Mouse (Mus musculus) lung, adult 2 months (tissue): ENCODE measurements around the gene Als2cl. TPM values are rescaled to one million over a fixed set of nuclear protein-coding genes. Genes with fewer than 3 reads are reported as not detected.
A peak's percentile ranks its signal among the peaks of the same experiment; 100 is the strongest.

Source experiments
- DNase-seq: peaks from one replicate; pipeline ENCODE4 v3.0.0; 2022
- H3K4me1 ChIP-seq: fragments of 200-500 bp; 2 replicates; pipeline ENCODE4 v1.6.1; 2011; ENCODE audit warnings: low read length; ENCODE audit not compliant: control insufficient read depth, insufficient read depth
- H3K4me3 ChIP-seq: fragments of 200-500 bp; replicated peaks from 2 replicates; pipeline ENCODE3; 2011; ENCODE audit warnings: low read depth, mild to moderate bottlenecking, control low read depth, low read length; ENCODE audit errors: extremely low read depth
- CTCF ChIP-seq: fragments of 200-500 bp; IDR thresholded peaks from 2 replicates; pipeline ENCODE4 v1.5.1; 2011; ENCODE audit warnings: mild to moderate bottlenecking, low read length, control low read depth; ENCODE audit not compliant: insufficient read depth
- POLR2A ChIP-seq: fragments of 200-500 bp; IDR thresholded peaks from 2 replicates; pipeline ENCODE4 v1.6.1; 2011; ENCODE audit warnings: low read depth, mild to moderate bottlenecking, control low read depth, low read length, borderline replicate concordance; ENCODE audit errors: extremely low read depth
- WGBS: fragments of 180-500 bp; shearing (Covaris S2); methylation state at CpG from one replicate; pipeline ENCODE4 v1.1.7; 2018; 5-methylcytosine and 5-hydroxymethylcytosine counted together
- polyA plus RNA-seq: library from polyadenylated mRNA; depleted of rRNA; stranded (reverse); fragments of >200 nt; gene quantifications from 2 replicates; pipeline ENCODE4 v1.2.3, GENCODE M21; 2012

Gene Als2cl
- polyA plus RNA-seq, 1 experiment, result 120 TPM

GRCm38 (mm10) chr9:110877888-110878287 is 1.8 kb upstream of the Als2cl start:
- H3K4me1 ChIP-seq, result peaks cover 4% of the 10 kb centered on the region
- peak; percentile 40 for DNase-seq
- no peak overlapping the region for H3K4me3 ChIP-seq
- WGBS, result 67% methylated on average over 5 of the region's 5 CpGs
- TF ChIP-seq POLR2A (no peak), CTCF (no peak)

DNA sequence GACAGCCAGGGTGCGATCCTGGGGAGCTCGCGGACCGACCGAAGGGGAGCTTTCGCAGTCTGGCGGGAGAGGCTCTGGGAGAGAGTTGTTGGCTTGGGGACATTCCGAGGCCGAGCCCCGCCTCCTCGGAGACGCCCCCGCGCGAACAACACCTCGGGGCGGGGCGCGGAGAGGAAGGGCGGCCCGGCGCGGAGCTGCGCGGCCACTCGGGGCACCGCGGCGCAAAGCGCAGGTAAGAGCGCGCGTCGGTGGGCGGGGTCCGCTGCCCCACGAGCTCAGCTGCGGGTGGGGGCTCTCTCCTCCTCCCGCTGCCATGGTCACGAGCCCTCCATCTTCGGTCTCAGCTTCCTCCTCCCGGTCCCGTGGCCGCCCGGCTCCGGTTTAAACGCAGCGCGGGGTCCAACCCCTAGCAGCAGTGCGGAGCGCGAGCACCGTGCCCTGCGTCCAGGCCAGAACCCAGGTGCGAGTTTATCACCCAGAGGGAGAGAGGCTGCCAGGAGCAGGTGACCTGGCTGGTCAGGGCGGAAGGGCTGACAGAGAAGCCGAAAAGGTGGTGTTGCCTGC is 410 bp downstream of the Als2cl start, which contains the start of gene Tmie:
Gene Tmie, minus strand, starts transcription at position 116 of the 564 bp plus-strand sequence.
- under 1% methylated on average over 57 of the region's 57 CpGs for WGBS
- Histone ChIP-seq H3K4me1 (peaks cover 4% of the 10 kb centered on the region), H3K4me3 (peak within 1 kb of the TSS; percentile 91)
- TF ChIP-seq POLR2A (peak; percentile 88; the same call in 1 of the 2 replicates), CTCF (no peak)
- peak; percentile 84 for DNase-seq

- Histone ChIP-seq H3K4me1 (peaks cover 4% of the 10 kb centered on the region), H3K4me3 (peak overlapping the region; percentile 91)
- no peak for TF ChIP-seq CTCF
- TF ChIP-seq POLR2A, result no peak; the same call in 1 of the 2 replicates
- WGBS, result 34% methylated on average over 4 of the region's 4 CpGs
- DNase-seq, result peak; percentile 62
These were observed 1.1 kb downstream of the Als2cl start for GRCm38 (mm10) chr9:110880772-110881171.

GRCm38 (mm10) chr9:110881953-110882352 is 2.3 kb downstream of the Als2cl start:
- peaks cover 4% of the 10 kb centered on the region for H3K4me1 ChIP-seq
- WGBS, result 50% methylated on average over 7 of the region's 7 CpGs
- peak; percentile 43 for DNase-seq
- peak; percentile 53; the same call in 1 of the 2 replicates for TF ChIP-seq POLR2A
- TF ChIP-seq CTCF, result no peak
- peak overlapping the region; percentile 54 for H3K4me3 ChIP-seq

- no peak for DNase-seq
- no peak overlapping the region for H3K4me3 ChIP-seq
- peaks cover 12% of the 10 kb centered on the region for H3K4me1 ChIP-seq
- 66% methylated on average over 9 of the region's 9 CpGs for WGBS
- no peak for TF ChIP-seq POLR2A
- no peak for TF ChIP-seq CTCF
These were observed 8.0 kb downstream of the Als2cl start for GRCm38 (mm10) chr9:110887388-110888303.

GRCm38 (mm10) chr9:110888935-110889334 is 9.3 kb downstream of the Als2cl start:
- 88% methylated on average over 14 of the region's 14 CpGs for WGBS
- DNase-seq, result no peak
- Histone ChIP-seq H3K4me3 (no peak overlapping the region), H3K4me1 (peaks cover 12% of the 10 kb centered on the region)
- TF ChIP-seq POLR2A (no peak), CTCF (no peak)

DNA sequence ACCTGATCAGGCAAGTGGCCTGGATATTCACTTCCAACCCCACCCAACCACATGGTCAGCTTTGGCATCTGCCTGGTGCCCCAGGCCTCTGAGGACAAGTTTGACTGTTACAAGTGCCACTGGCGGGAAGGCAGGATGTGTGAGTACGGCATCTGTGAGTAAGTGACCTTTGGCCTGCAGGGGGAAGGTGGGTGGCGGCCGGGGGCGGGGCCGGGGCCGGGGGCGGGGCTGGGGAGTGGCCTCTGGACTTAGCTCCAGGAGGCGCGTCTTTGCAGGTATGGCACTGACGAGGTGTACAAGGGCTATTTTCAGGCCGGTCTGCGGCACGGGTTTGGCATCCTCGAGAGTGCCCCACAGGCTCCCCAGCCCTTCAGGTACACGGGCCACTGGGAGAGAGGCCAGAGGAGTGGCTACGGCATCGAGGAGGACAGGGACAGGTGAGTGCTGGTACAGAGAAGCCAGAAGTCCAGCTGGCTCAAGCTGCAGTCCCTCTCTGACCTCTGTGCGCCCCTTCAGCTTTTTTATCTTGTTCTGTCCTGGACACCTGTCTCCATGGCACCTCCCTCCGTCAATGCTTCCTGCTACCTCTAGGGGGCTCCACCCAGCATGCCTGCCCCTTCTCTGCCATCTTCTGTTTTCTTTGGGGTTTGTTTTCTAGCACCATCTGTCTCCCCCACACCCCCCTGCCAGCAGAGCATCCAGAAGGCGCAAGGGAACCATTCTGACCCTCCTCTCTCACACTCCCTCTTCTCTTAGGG is 10.5 kb downstream of the Als2cl start:
- TF ChIP-seq POLR2A (no peak), CTCF (no peak)
- peaks cover 12% of the 10 kb centered on the region for H3K4me1 ChIP-seq
- no peak overlapping the region for H3K4me3 ChIP-seq
- 38% methylated on average over 21 of the region's 21 CpGs for WGBS
- no peak for DNase-seq

GRCm38 (mm10) chr9:110891077-110891828 is 11.6 kb downstream of the Als2cl start:
- DNase-seq, result no peak
- Histone ChIP-seq H3K4me3 (no peak overlapping the region), H3K4me1 (peaks cover 12% of the 10 kb centered on the region)
- 56% methylated on average over 12 of the region's 12 CpGs for whole genome bisulfite sequencing
- no peak for TF ChIP-seq POLR2A
